Mouse (Mus musculus): ENCODE measurements around the gene Mcl1. TPM values are rescaled to one million over a fixed set of nuclear protein-coding genes. Genes with fewer than 3 reads are reported as not detected.
"Not testable (repeated sequence)": the region's sequence is repeated elsewhere in the genome, so short reads cannot be mapped to it uniquely, and the experiment has no call there.

Mcl1 gene
- polyA plus RNA-seq, 1 experiment: 45.4 TPM

GRCm38 (mm10) chr3:95685701-95686100 is 27.1 kb downstream of the Mcl1 start:
- peaks cover 6% of the 10 kb centered on the region; the same call in 1 of the 2 replicates for H3K4me1 ChIP-seq (ENCODE audit: control insufficient read depth, insufficient read depth, low read length)
- DNase-seq: no peak
- H3K4me3 ChIP-seq (replicated peaks; ENCODE audit: insufficient read depth, low read depth, low read length): no peak overlapping the region
- no peaks in the 10 kb centered on the region for H3K27me3 ChIP-seq (ENCODE audit: control insufficient read depth, insufficient read depth, low read length)
- no peak for TF ChIP-seq CTCF (IDR thresholded peaks at IDR 0.05; ENCODE audit: borderline replicate concordance, insufficient read depth, low read depth, low read length)
- no peak for TF ChIP-seq POLR2A (IDR thresholded peaks at IDR 0.05; ENCODE audit: borderline replicate concordance, insufficient read depth, low read length)
- WGBS: 91% methylated on average over 2 of the region's 2 CpGs
- H3K27ac ChIP-seq (ENCODE audit: insufficient read depth, low read length): no peak overlapping the region

- no peak for DNase-seq
- 43% methylated on average over 10 of the region's 10 CpGs for WGBS
- H3K27me3 ChIP-seq (ENCODE audit: control insufficient read depth, insufficient read depth, low read length): no peaks in the 10 kb centered on the region
- H3K4me1 ChIP-seq (ENCODE audit: control insufficient read depth, insufficient read depth, low read length): peaks cover 6% of the 10 kb centered on the region; the same call in 1 of the 2 replicates
- no peak overlapping the region for H3K4me3 ChIP-seq (replicated peaks; ENCODE audit: insufficient read depth, low read depth, low read length)
- TF ChIP-seq POLR2A (IDR thresholded peaks at IDR 0.05; ENCODE audit: borderline replicate concordance, insufficient read depth, low read length) (no peak), CTCF (IDR thresholded peaks at IDR 0.05; ENCODE audit: borderline replicate concordance, insufficient read depth, low read depth, low read length) (no peak)
- H3K27ac ChIP-seq (ENCODE audit: insufficient read depth, low read length): no peak overlapping the region
Observed at GRCm38 (mm10) chr3:95686492-95687167, 28.0 kb downstream of the Mcl1 start.

- H3K4me1 ChIP-seq (ENCODE audit: control insufficient read depth, insufficient read depth, low read length): peaks cover 6% of the 10 kb centered on the region; the same call in 1 of the 2 replicates
- DNase-seq: no peak
Observed at GRCm38 (mm10) chr3:95687168-95687523, 28.6 kb downstream of the Mcl1 start.

GRCm38 (mm10) chr3:95687524-95688421 is 29.2 kb downstream of the Mcl1 start, which contains the start of gene Adamtsl4:
Gene Adamtsl4 (minus strand): TSS chr3:95687917.
- under 1% methylated on average over 50 of the region's 50 CpGs for WGBS
- Histone ChIP-seq H3K27me3 (ENCODE audit: control insufficient read depth, insufficient read depth, low read length) (no peaks in the 10 kb centered on the region), H3K4me1 (ENCODE audit: control insufficient read depth, insufficient read depth, low read length) (peaks cover 6% of the 10 kb centered on the region; the same call in 1 of the 2 replicates), H3K4me3 (replicated peaks; ENCODE audit: insufficient read depth, low read depth, low read length) (peak within 1 kb of the TSS; percentile 76), H3K27ac (ENCODE audit: insufficient read depth, low read length) (peak within 1 kb of the TSS; percentile 62)
- TF ChIP-seq POLR2A (IDR thresholded peaks at IDR 0.05; ENCODE audit: borderline replicate concordance, insufficient read depth, low read length) (no peak), CTCF (IDR thresholded peaks at IDR 0.05; ENCODE audit: borderline replicate concordance, insufficient read depth, low read depth, low read length) (no peak)
- peak; percentile 72 to 76 for DNase-seq

More at GRCm38 (mm10) chr3:95687168-95687523, 28.6 kb downstream of the Mcl1 start:
- 8% methylated on average over 4 of the region's 4 CpGs for WGBS
- peak overlapping the region; percentile 76 for H3K4me3 ChIP-seq (replicated peaks; ENCODE audit: insufficient read depth, low read depth, low read length)
- no peak overlapping the region for H3K27ac ChIP-seq (ENCODE audit: insufficient read depth, low read length)
- TF ChIP-seq POLR2A (IDR thresholded peaks at IDR 0.05; ENCODE audit: borderline replicate concordance, insufficient read depth, low read length) (no peak), CTCF (IDR thresholded peaks at IDR 0.05; ENCODE audit: borderline replicate concordance, insufficient read depth, low read depth, low read length) (no peak)
- H3K27me3 ChIP-seq (ENCODE audit: control insufficient read depth, insufficient read depth, low read length): no peaks in the 10 kb centered on the region

GRCm38 (mm10) chr3:95689171-95689915 is 30.8 kb downstream of the Mcl1 start:
- no peak overlapping the region for H3K27ac ChIP-seq (ENCODE audit: insufficient read depth, low read length)
- TF ChIP-seq POLR2A (IDR thresholded peaks at IDR 0.05; ENCODE audit: borderline replicate concordance, insufficient read depth, low read length): no peak
- H3K27me3 ChIP-seq (ENCODE audit: control insufficient read depth, insufficient read depth, low read length): no peaks in the 10 kb centered on the region
- 59% methylated on average over 11 of the region's 11 CpGs for WGBS
- no peak for DNase-seq
- no peak overlapping the region for H3K4me3 ChIP-seq (replicated peaks; ENCODE audit: insufficient read depth, low read depth, low read length)
- H3K4me1 ChIP-seq (ENCODE audit: control insufficient read depth, insufficient read depth, low read length): peaks cover 6% of the 10 kb centered on the region; the same call in 1 of the 2 replicates

- no peaks in the 10 kb centered on the region for H3K27me3 ChIP-seq (ENCODE audit: control insufficient read depth, insufficient read depth, low read length)
- no peak for TF ChIP-seq CTCF (IDR thresholded peaks at IDR 0.05; ENCODE audit: borderline replicate concordance, insufficient read depth, low read depth, low read length)
- no peak for TF ChIP-seq POLR2A (IDR thresholded peaks at IDR 0.05; ENCODE audit: borderline replicate concordance, insufficient read depth, low read length)
- 53% methylated on average over 2 of the region's 2 CpGs for WGBS
- no peak for DNase-seq
- no peak overlapping the region for H3K4me3 ChIP-seq (replicated peaks; ENCODE audit: insufficient read depth, low read depth, low read length)
- H3K4me1 ChIP-seq (ENCODE audit: control insufficient read depth, insufficient read depth, low read length): peaks cover 6% of the 10 kb centered on the region; the same call in 1 of the 2 replicates
- no peak overlapping the region for H3K27ac ChIP-seq (ENCODE audit: insufficient read depth, low read length)
Observed at GRCm38 (mm10) chr3:95689940-95690339, 31.4 kb downstream of the Mcl1 start.

GRCm38 (mm10) chr3:95690552-95690951 is 32.0 kb downstream of the Mcl1 start:
- H3K27me3 ChIP-seq (ENCODE audit: control insufficient read depth, insufficient read depth, low read length); H3K4me3 ChIP-seq (replicated peaks; ENCODE audit: insufficient read depth, low read depth, low read length); H3K27ac ChIP-seq (ENCODE audit: insufficient read depth, low read length); H3K4me1 ChIP-seq (ENCODE audit: control insufficient read depth, insufficient read depth, low read length); DNase-seq: not testable (repeated sequence)
- WGBS: 99% methylated on average over 2 of the region's 2 CpGs
